Mouse (Mus musculus): ENCODE results near the gene Mlf2. TPM values are rescaled to one million over a fixed set of nuclear protein-coding genes. Genes with fewer than 3 reads are reported as not detected.

The Mlf2 gene
- polyA plus RNA-seq, 1 experiment from 2014 or later: 129 TPM

DNA sequence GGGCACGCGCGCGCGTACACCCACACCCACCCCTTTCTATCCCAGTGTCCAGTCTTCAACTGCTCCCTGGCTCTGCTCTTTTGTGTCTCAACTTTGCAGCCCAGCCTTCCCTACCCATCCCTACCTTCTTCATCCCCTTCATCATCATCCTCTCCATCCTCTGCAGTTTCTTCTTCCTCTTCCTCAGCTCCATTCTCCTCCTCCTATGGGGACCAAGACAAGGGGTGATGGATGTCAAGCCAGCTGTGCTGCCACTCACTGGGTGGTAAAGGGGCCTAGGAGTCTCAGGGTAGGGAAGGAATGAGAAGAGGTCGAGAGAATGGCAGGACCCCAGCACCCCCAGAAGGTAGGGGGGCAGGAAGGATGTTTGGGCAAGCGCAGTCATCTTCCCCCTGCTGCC lies 16.7 kb upstream of the Mlf2 start:
- Histone ChIP-seq H3K36me3 (peaks cover 12% of the 10 kb centered on the region), H3K27ac (no peak overlapping the region), H3K9me3 (replicated peaks) (no peaks in the 10 kb centered on the region), H3K27me3 (peaks cover 96% of the 10 kb centered on the region), H3K4me1 (replicated peaks) (peaks cover 62% of the 10 kb centered on the region), H3K9ac (no peak overlapping the region), H3K4me2 (no peak overlapping the region), H3K4me3 (replicated peaks) (no peak overlapping the region)
- DNase-seq (no peak), ATAC-seq (ENCODE audit: low read depth) (no peak)
- WGBS (ENCODE audit: insufficient replicate concordance): 69% methylated on average over 7 of the region's 7 CpGs

DNA sequence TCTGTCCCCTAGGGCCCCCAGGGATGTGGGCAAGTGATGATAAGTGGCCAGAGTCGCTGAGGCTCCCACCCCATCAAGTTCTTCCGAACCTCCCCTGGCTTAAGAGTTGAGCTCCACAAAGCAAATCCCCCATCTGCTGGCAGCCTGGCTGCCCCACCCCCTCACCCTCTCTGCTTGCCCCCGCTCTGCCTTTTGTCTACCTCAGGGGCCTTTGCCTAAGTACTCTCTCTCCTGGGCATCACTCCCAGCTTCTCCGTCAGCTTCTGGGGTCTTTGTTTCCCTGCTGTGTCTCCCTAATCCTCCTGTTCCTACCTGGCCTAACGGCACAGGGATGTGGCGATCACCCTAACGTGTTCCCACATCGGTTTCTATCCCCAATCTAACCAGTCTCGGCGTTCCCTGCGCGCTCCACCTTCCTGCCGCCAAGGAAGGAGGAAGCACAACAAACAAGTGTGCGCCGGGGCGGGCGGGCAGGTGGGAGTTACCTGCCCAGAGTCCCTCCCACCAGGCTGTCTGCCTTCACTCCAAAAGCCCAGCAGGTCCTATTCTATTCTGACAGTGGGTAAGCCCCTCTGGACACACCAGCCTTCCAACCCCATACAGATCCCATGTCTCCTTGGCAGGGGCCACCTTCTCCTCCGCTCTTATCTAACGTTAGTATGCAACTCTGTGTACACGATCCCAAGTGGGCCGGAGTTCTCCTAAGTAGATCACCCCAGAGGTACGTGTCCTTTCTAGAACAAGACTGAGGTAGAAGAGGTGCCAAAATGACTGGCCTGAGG lies 15.8 kb upstream of the Mlf2 start:
- no peak for DNase-seq
- no peaks in the 10 kb centered on the region for H3K9me3 ChIP-seq (replicated peaks)
- peaks cover 12% of the 10 kb centered on the region for H3K36me3 ChIP-seq
- 0 out of 2 replicates have a peak overlapping the region, but pooled peaks have one; percentile 81 for H3K9ac ChIP-seq
- no peak overlapping the region for H3K27ac ChIP-seq
- 35% methylated on average over 21 of the region's 22 CpGs for WGBS (ENCODE audit: insufficient replicate concordance)
- peak overlapping the region; percentile 93 for H3K4me2 ChIP-seq
- peaks cover 64% of the 10 kb centered on the region for H3K4me1 ChIP-seq (replicated peaks)
- H3K27me3 ChIP-seq: peaks cover 96% of the 10 kb centered on the region
- ATAC-seq (ENCODE audit: low read depth): no peak
- peak overlapping the region; percentile 72 for H3K4me3 ChIP-seq (replicated peaks)

DNA sequence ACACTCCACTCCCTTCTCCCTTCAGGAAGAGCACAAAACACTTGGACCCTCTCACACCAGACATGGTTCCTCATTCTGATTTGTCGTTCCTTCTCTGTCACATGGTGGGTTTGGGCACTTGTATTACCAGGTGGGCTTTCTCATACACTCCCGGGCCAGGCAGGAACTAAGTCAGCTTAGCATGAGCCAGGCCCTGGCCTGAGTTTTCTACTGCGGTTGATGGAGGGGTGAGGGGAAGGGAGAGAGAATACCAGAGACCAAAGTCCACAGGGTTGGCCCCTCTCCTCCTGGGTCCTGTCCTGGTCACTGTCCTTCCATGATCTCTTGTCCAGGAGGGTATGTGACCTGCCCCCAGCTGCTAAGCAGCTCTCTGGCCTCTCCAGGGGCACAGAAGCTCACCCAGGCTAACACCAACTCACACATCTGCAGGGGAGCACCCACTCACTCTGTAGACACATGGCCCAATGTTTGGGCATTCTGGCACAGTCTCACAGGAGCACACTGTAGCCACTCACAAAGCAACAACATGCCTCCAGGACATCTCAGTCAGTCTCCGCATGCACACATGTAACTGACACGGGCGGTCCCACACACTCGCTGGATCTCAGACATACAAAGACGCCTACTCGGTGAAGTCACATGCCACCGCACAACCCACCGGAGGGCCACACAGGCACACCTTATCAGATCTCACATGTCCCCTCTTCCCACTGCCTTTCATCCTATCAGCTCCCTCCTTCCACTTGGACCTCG lies 15.1 kb upstream of the Mlf2 start:
- Histone ChIP-seq H3K9me3 (replicated peaks) (no peaks in the 10 kb centered on the region), H3K27ac (peak overlapping the region; percentile 29), H3K4me1 (replicated peaks) (peaks cover 72% of the 10 kb centered on the region), H3K27me3 (peaks cover 96% of the 10 kb centered on the region), H3K9ac (peak overlapping the region; percentile 81), H3K36me3 (peaks cover 12% of the 10 kb centered on the region), H3K4me3 (replicated peaks) (peak overlapping the region; percentile 72), H3K4me2 (peak overlapping the region; percentile 93)
- WGBS (ENCODE audit: insufficient replicate concordance): 17% methylated on average over 12 of the region's 12 CpGs
- no peak for ATAC-seq (ENCODE audit: low read depth)
- no peak for DNase-seq

DNA sequence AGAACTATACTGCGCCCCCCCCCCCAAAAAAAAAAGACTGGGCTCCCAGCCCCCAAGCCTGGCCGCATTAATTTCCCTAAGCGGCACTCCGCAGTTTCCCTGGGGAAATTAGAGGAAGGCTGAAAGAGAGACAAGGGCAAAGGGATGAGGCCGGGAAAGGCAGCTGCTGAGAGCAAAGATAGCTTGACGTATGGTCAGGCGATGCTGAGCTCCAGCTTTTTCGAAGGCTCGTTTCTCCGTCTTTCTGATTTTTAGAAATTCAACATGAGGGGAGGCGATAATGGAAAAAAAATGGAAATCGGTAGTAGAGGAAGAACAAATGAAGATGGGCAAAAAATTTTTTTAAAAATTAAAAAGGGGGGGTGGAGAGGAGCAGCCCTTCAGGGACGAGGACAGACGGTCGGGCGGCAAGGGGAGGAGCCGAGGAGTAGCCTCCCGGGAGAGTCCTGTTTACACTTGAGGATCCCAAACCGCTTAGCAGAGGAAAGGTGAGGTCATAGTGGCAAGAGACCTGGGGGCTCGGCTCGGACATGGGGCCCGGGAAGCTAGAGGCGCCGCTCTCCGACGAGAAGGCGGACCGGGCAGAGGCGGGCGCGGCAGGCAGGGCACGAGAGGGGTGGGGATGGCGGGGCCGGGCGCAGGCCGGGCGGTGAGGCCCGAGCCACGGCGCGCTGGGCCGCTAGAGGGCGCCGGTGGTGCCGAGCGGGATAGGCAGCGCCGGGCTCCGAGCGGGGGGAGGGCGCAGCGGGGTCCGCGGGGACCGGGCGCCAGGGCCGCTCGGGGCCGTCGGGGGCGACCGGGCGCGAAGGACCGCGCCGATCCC lies 14.3 kb upstream of the Mlf2 start:
- Histone ChIP-seq H3K4me2 (peak overlapping the region; percentile 93), H3K9me3 (replicated peaks) (no peaks in the 10 kb centered on the region), H3K36me3 (peaks cover 12% of the 10 kb centered on the region), H3K4me3 (replicated peaks) (peak overlapping the region; percentile 72), H3K9ac (peak overlapping the region; percentile 81), H3K27ac (peak overlapping the region; percentile 88), H3K27me3 (peaks cover 96% of the 10 kb centered on the region), H3K4me1 (replicated peaks) (peaks cover 72% of the 10 kb centered on the region)
- 3% methylated on average over 48 of the region's 67 CpGs for WGBS (ENCODE audit: insufficient replicate concordance)
- peak; percentile 75 for ATAC-seq (ENCODE audit: low read depth)
- peak; percentile 73 for DNase-seq

DNA sequence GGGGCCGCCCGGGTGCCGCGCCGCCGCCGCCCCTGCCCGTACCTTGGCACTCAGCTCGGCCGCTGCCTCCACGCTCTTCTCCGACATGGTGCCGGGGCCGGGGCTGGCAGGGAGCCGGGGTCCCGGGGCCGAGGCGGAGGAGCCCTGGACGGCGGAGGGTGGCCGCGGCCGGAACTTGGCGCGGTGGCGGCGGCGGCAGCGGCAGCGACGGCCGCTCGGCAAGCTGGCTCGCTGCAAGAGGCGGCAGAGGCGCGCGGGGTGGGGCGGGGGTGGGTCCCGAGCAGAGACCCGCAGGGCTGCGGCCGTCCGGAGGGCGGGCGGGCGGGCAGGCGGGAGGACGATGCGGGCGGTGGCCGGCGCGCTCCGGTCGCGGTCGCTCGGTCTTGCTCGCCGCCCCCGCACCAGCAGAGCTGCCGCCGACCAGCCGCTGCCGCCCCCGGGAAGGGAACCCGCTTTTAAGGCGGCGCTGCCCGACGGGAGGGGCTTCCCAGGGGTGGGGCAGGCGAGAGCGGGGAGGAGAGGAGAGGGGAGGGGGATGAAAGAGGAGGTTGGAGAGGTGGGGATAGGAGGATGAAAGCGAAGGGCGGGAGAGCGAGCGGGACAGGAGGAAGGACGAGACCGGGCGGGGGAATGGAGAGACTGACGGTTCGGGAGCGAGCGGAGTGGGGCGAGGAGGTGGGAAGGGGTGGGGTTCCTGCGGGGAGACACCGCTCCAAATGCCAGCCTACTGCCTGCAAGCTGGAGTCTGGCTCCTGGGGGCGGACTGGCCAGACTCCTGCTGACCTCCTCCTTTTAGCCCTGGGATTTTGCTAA lies 13.5 kb upstream of the Mlf2 start:
- peak overlapping the region; percentile 81 for H3K9ac ChIP-seq
- H3K27ac ChIP-seq: peak overlapping the region; percentile 88
- ATAC-seq (ENCODE audit: low read depth) (peak; percentile 52), DNase-seq (peak; percentile 44)
- H3K4me1 ChIP-seq (replicated peaks): peaks cover 72% of the 10 kb centered on the region
- peak overlapping the region; percentile 72 for H3K4me3 ChIP-seq (replicated peaks)
- H3K36me3 ChIP-seq: peaks cover 12% of the 10 kb centered on the region
- WGBS (ENCODE audit: insufficient replicate concordance): 1% methylated on average over 47 of the region's 89 CpGs
- no peaks in the 10 kb centered on the region for H3K9me3 ChIP-seq (replicated peaks)
- peaks cover 90% of the 10 kb centered on the region for H3K27me3 ChIP-seq
- peak overlapping the region; percentile 93 for H3K4me2 ChIP-seq

DNA sequence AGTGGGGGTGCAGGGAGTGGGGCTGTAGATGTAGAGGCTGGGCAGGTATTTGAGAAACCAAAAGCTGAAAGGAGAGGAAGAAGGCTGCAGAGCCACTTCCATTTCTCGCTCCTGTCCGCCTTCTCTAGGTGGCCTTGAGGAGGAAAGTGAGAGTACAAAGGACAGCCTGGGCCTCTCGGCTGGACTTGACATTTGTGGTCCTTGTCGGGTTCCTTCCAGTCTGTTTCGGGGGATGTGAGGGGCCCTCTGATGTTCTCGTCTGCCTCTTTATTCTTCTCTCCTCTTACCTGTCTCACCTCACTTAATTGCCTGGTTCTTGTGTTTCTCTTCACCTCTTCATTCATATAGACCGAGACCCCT lies 12.9 kb upstream of the Mlf2 start:
- no peak for ATAC-seq (ENCODE audit: low read depth)

DNA sequence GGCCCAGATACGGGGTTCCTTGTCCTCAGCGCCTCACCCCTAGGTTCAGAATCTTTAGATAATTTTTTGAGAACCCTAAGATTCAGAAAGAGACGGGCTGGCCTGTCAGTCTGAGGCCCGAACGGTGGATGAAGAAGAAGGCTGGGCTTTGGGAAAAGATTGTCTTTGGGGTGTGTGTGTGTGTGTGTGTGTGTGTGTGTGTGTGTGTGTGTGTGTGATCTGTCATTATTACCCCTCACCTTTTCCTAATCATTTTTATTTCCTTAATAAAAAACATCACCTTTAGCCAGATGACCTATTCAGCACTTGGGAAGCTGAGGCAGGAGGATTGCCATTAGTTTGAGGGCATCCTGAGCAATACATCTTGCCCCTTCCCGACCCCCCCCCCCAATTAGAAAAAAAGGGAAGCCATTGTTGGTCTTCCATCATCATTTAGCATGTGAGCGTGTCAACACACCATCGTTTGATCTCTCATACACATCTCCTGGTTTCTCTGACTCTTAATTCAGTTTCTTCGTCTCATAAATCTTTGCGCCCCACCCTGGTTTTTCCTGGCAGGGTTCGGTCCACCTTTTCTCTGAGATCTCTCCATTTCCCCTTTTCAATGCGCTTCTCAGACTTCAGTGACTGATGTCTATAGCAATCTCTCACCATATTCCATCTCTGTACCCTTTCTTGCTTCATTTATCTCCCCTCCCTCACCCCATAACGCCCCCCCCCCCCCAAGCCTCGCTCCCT lies 12.1 kb upstream of the Mlf2 start:
- ATAC-seq (ENCODE audit: low read depth) (no peak), DNase-seq (no peak)
- Histone ChIP-seq H3K27ac (peak overlapping the region; percentile 54), H3K4me3 (replicated peaks) (no peak overlapping the region), H3K36me3 (peaks cover 7% of the 10 kb centered on the region), H3K27me3 (peaks cover 81% of the 10 kb centered on the region), H3K4me2 (peak overlapping the region; percentile 93; the same call in 1 of the 2 replicates), H3K9me3 (replicated peaks) (no peaks in the 10 kb centered on the region), H3K4me1 (replicated peaks) (peaks cover 61% of the 10 kb centered on the region), H3K9ac (no peak overlapping the region)
- WGBS (ENCODE audit: insufficient replicate concordance): 23% methylated on average over 13 of the region's 14 CpGs

More for the DNA sequence above, 12.9 kb upstream of the Mlf2 start:
- peak overlapping the region; percentile 54 for H3K27ac ChIP-seq
- WGBS (ENCODE audit: insufficient replicate concordance): 18% methylated on average over 7 of the region's 7 CpGs
- DNase-seq: no peak
- H3K36me3 ChIP-seq: peaks cover 12% of the 10 kb centered on the region
- H3K4me2 ChIP-seq: peak overlapping the region; percentile 93
- H3K9ac ChIP-seq: peak overlapping the region; percentile 31; the same call in 1 of the 2 replicates
- no peaks in the 10 kb centered on the region for H3K9me3 ChIP-seq (replicated peaks)
- peaks cover 69% of the 10 kb centered on the region for H3K4me1 ChIP-seq (replicated peaks)
- peak overlapping the region; percentile 72 for H3K4me3 ChIP-seq (replicated peaks)
- peaks cover 88% of the 10 kb centered on the region for H3K27me3 ChIP-seq

DNA sequence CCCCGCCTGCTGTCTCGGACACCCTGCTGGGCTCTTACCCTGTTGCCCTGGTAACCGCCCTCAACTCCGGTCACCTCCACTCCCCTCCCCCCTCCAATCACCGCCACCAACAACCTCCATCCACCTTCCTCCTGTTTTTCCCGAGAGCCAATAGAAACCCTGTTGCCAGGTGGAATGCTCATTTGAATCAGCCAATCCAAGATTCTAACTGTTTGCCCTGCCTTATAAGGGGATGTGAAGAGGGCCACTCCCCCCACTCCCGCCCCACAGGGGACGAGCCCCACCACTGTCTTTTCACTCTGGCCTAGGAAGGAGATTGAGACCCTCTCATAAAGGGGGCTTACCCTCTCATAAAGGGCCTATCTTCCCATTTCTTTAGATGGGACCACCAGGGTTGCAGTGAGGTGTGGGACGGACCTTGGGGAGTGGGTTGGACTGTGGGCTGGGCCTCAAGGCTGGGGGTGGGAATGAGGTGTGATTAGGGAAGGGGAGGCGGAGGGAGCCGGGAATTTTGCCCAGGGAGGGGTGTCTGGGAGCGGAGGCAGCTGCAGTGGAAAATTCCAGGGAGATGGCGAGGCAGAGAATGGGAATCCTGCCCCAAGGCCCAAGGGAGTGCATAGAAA lies 11.4 kb upstream of the Mlf2 start, which contains the start of gene Ptms:
Gene Ptms, minus strand, starts transcription at position 409 of the 623 bp plus-strand sequence.
- ATAC-seq (ENCODE audit: low read depth) (peak; percentile 52), DNase-seq (peak; percentile 33)
- peak within 1 kb of the TSS; percentile 29; the same call in 1 of the 2 replicates for H3K4me2 ChIP-seq
- peaks cover 54% of the 10 kb centered on the region for H3K4me1 ChIP-seq (replicated peaks)
- H3K4me3 ChIP-seq (replicated peaks): no peak within 1 kb of the TSS
- no peak within 1 kb of the TSS for H3K9ac ChIP-seq
- peaks cover 73% of the 10 kb centered on the region for H3K27me3 ChIP-seq
- H3K27ac ChIP-seq: peak within 1 kb of the TSS; percentile 73
- H3K36me3 ChIP-seq: no peaks in the 10 kb centered on the region
- H3K9me3 ChIP-seq (replicated peaks): no peaks in the 10 kb centered on the region
- 14% methylated on average over 13 of the region's 13 CpGs for WGBS (ENCODE audit: insufficient replicate concordance)

DNA sequence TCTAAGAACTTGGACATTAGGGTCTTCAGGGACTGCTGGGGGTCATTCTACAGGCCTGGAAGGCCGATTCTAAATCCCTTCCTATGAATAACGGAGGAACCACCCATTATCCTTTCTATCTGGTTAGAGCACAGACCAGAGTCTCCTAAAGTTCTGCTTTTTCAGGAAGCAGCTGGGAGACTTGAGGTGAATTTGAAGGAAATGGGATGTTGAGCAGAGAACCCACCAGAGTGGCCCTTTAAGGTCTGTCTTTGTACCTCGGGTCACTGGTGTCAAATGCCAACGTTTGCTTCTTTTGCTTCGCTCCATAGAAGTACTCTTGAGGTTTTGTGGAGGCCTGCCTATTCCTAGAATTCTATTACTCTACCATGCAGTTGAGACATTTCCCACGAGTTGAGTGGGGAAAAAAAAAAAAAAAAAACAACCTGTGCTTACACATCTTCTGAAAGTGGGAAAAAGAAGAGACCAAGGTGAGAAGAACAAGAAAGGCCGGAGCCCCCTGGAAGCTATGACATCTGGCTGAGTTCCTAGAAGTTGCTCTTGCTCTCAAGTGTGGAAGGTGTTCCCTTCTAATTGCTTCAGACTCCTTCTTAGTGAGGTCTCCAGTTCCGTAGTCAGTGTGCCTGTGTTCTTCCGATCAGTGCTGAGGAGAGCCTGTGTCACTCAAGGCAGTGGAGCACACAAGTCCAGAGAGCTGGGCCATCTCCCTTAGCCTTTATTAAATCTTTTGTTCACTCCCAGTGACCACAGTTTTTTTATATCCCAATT lies 10.7 kb upstream of the Mlf2 start:
- Histone ChIP-seq H3K4me3 (replicated peaks) (no peak overlapping the region), H3K27me3 (peaks cover 66% of the 10 kb centered on the region), H3K9ac (no peak overlapping the region), H3K36me3 (no peaks in the 10 kb centered on the region), H3K27ac (peak overlapping the region; percentile 73), H3K4me1 (replicated peaks) (peaks cover 47% of the 10 kb centered on the region), H3K9me3 (replicated peaks) (no peaks in the 10 kb centered on the region), H3K4me2 (peak overlapping the region; percentile 21; the same call in 1 of the 2 replicates)
- ATAC-seq (ENCODE audit: low read depth): no peak
- 33% methylated on average over 9 of the region's 9 CpGs for WGBS (ENCODE audit: insufficient replicate concordance)
- DNase-seq: no peak

Measured in liver, embryonic 13.5 days (tissue).